Mouse (Mus musculus): ENCODE data around the gene Bmp6.
A peak's percentile ranks its signal among the peaks of the same experiment; 100 is the strongest.

Bmp6 gene

GRCm38 (mm10) chr13:38353420-38354255 is 8.7 kb downstream of the Bmp6 start:
- no peak for DNase-seq (ENCODE audit: low spot score in 2 of 2)

GRCm38 (mm10) chr13:38354284-38354683 is 9.4 kb downstream of the Bmp6 start:
- DNase-seq (ENCODE audit: low spot score in 2 of 2), result no peak

- DNase-seq (ENCODE audit: low spot score in 2 of 2), result no peak
Observed at GRCm38 (mm10) chr13:38359045-38359444, 14.1 kb downstream of the Bmp6 start.

GRCm38 (mm10) chr13:38362751-38363150 is 17.8 kb downstream of the Bmp6 start:
- no peak for DNase-seq (ENCODE audit: low spot score in 2 of 2)

- DNase-seq (ENCODE audit: low spot score in 2 of 2), result no peak
Observed at GRCm38 (mm10) chr13:38363869-38364268, 19.0 kb downstream of the Bmp6 start.

- DNase-seq (ENCODE audit: low spot score in 2 of 2), result no peak
Observed at GRCm38 (mm10) chr13:38369624-38370023, 24.7 kb downstream of the Bmp6 start.

GRCm38 (mm10) chr13:38376071-38376470 is 31.2 kb downstream of the Bmp6 start:
- no peak for DNase-seq (ENCODE audit: low spot score in 2 of 2)

- DNase-seq (ENCODE audit: low spot score in 2 of 2), result no peak
Observed at GRCm38 (mm10) chr13:38377355-38377754, 32.4 kb downstream of the Bmp6 start.

- peak; percentile 3 to 11 for DNase-seq (ENCODE audit: low spot score in 2 of 2)
Observed at GRCm38 (mm10) chr13:38379806-38380205, 34.9 kb downstream of the Bmp6 start.

GRCm38 (mm10) chr13:38386035-38386559 is 41.2 kb downstream of the Bmp6 start:
- DNase-seq (ENCODE audit: low spot score in 2 of 2), result no peak

GRCm38 (mm10) chr13:38387453-38388040 is 42.6 kb downstream of the Bmp6 start:
- DNase-seq (ENCODE audit: low spot score in 2 of 2), result no peak

- no peak for DNase-seq (ENCODE audit: low spot score in 2 of 2)
Observed at GRCm38 (mm10) chr13:38393444-38393843, 48.5 kb downstream of the Bmp6 start.

- DNase-seq (ENCODE audit: low spot score in 2 of 2), result no peak
Observed at GRCm38 (mm10) chr13:38395026-38395425, 50.1 kb downstream of the Bmp6 start.

GRCm38 (mm10) chr13:38397007-38397545 is 52.2 kb downstream of the Bmp6 start:
- DNase-seq (ENCODE audit: low spot score in 2 of 2), result no peak

- DNase-seq (ENCODE audit: low spot score in 2 of 2), result no peak
Observed at GRCm38 (mm10) chr13:38398658-38399057, 53.8 kb downstream of the Bmp6 start.

- DNase-seq (ENCODE audit: low spot score in 2 of 2), result no peak
Observed at GRCm38 (mm10) chr13:38400662-38401061, 55.8 kb downstream of the Bmp6 start.

- no peak for DNase-seq (ENCODE audit: low spot score in 2 of 2)
Observed at GRCm38 (mm10) chr13:38407611-38408315, 62.9 kb downstream of the Bmp6 start.

- DNase-seq (ENCODE audit: low spot score in 2 of 2), result no peak
Observed at GRCm38 (mm10) chr13:38408636-38409035, 63.7 kb downstream of the Bmp6 start.

GRCm38 (mm10) chr13:38410322-38410865 is 65.5 kb downstream of the Bmp6 start:
- DNase-seq (ENCODE audit: low spot score in 2 of 2), result peak; percentile 30 to 34

- no peak for DNase-seq (ENCODE audit: low spot score in 2 of 2)
Observed at GRCm38 (mm10) chr13:38419781-38420180, 74.9 kb downstream of the Bmp6 start.

GRCm38 (mm10) chr13:38422491-38422890 is 77.6 kb downstream of the Bmp6 start:
- DNase-seq (ENCODE audit: low spot score in 2 of 2), result no peak

- DNase-seq (ENCODE audit: low spot score in 2 of 2), result no peak
Observed at GRCm38 (mm10) chr13:38425294-38425693, 80.4 kb downstream of the Bmp6 start.
